Mouse (Mus musculus) midbrain, embryonic 12.5 days (tissue): ENCODE results near the gene Ankrd7. TPM values are rescaled to one million over a fixed set of nuclear protein-coding genes. Genes with fewer than 3 reads are reported as not detected.

Experiments used
- ATAC-seq: fragments of 200-750 bp; cut with Nextera tagmentation; 2 replicates; pipeline ENCODE4 v1.8.0; 2017; ENCODE audit warnings: low read depth, moderate TSS enrichment, moderate library complexity; ENCODE audit not compliant: low FRiP score
- H3K27ac ChIP-seq: fragments of 300-500 bp; sonication (generic); replicated peaks from 2 replicates; pipeline ENCODE4 v1.5.1; 2016; ENCODE audit warnings: mild to moderate bottlenecking
- H3K27me3 ChIP-seq: fragments of 300-500 bp; sonication (generic); 2 replicates; pipeline ENCODE4 v1.6.1; 2016; ENCODE audit warnings: mild to moderate bottlenecking
- H3K36me3 ChIP-seq: fragments of 300-500 bp; sonication (generic); 2 replicates; pipeline ENCODE4 v1.6.1; 2016
- H3K4me1 ChIP-seq: fragments of 300-500 bp; sonication (generic); 2 replicates; pipeline ENCODE4 v1.6.1; 2016
- H3K4me2 ChIP-seq: fragments of 300-500 bp; sonication (generic); replicated peaks from 2 replicates; pipeline ENCODE4 v1.6.1; 2016; ENCODE audit warnings: mild to moderate bottlenecking, moderate library complexity
- H3K4me3 ChIP-seq: fragments of 300-500 bp; sonication (generic); 2 replicates; pipeline ENCODE4 v1.5.1; 2016; ENCODE audit warnings: mild to moderate bottlenecking
- H3K9ac ChIP-seq: fragments of 300-500 bp; sonication (generic); replicated peaks from 2 replicates; pipeline ENCODE4 v1.6.1; 2016; ENCODE audit warnings: mild to moderate bottlenecking, moderate library complexity
- H3K9me3 ChIP-seq: fragments of 300-500 bp; sonication (generic); 2 replicates; pipeline ENCODE4 v1.6.1; 2016; ENCODE audit warnings: mild to moderate bottlenecking
- WGBS: fragments of 180-500 bp; shearing (Covaris S2); methylation state at CpG from one replicate; pipeline ENCODE4 v1.1.7; 2016; 5-methylcytosine and 5-hydroxymethylcytosine counted together
- polyA plus RNA-seq: library from polyadenylated mRNA; unstranded; fragments of >200 nt; fragmentation: Nextera tagmentation; extraction: Ambion mirVana; gene quantifications from 2 replicates; pipeline ENCODE4 v1.2.1, GENCODE M21; 2016

The Ankrd7 gene
- polyA plus RNA-seq, 1 experiment from 2014 or later, result 0.36 TPM

- no peaks in the 10 kb centered on the region for H3K36me3 ChIP-seq
- H3K4me3 ChIP-seq, result no peak overlapping the region
- no peaks in the 10 kb centered on the region for H3K4me1 ChIP-seq
- no peak for ATAC-seq
- H3K9me3 ChIP-seq, result no peaks in the 10 kb centered on the region
- H3K27me3 ChIP-seq, result no peaks in the 10 kb centered on the region
- no peak overlapping the region for H3K4me2 ChIP-seq
- H3K27ac ChIP-seq, result no peak overlapping the region
- no peak overlapping the region for H3K9ac ChIP-seq
Measured at GRCm38 (mm10) chr6:18894142-18894541, 28.0 kb downstream of the Ankrd7 start.

GRCm38 (mm10) chr6:18907173-18907572 is 41.1 kb downstream of the Ankrd7 start:
- Histone ChIP-seq H3K4me3 (no peak overlapping the region), H3K27ac (no peak overlapping the region), H3K4me2 (no peak overlapping the region), H3K9ac (no peak overlapping the region), H3K4me1 (no peaks in the 10 kb centered on the region), H3K36me3 (no peaks in the 10 kb centered on the region), H3K9me3 (no peaks in the 10 kb centered on the region), H3K27me3 (no peaks in the 10 kb centered on the region)
- WGBS, result 87% methylated on average over 2 of the region's 2 CpGs
- ATAC-seq, result no peak

- no peak overlapping the region for H3K9ac ChIP-seq
- H3K4me2 ChIP-seq, result no peak overlapping the region
- no peaks in the 10 kb centered on the region for H3K36me3 ChIP-seq
- H3K9me3 ChIP-seq, result no peaks in the 10 kb centered on the region
- 89% methylated on average over 4 of the region's 4 CpGs for WGBS
- no peak overlapping the region for H3K4me3 ChIP-seq
- no peak for ATAC-seq
- no peak overlapping the region for H3K27ac ChIP-seq
- H3K4me1 ChIP-seq, result no peaks in the 10 kb centered on the region
- H3K27me3 ChIP-seq, result no peaks in the 10 kb centered on the region
Measured at GRCm38 (mm10) chr6:18913179-18913578, 47.1 kb downstream of the Ankrd7 start.

GRCm38 (mm10) chr6:18916021-18916420 is 49.9 kb downstream of the Ankrd7 start:
- H3K4me1 ChIP-seq, result no peaks in the 10 kb centered on the region
- no peak overlapping the region for H3K4me3 ChIP-seq
- no peaks in the 10 kb centered on the region for H3K9me3 ChIP-seq
- H3K9ac ChIP-seq, result no peak overlapping the region
- H3K27me3 ChIP-seq, result no peaks in the 10 kb centered on the region
- no peak overlapping the region for H3K4me2 ChIP-seq
- ATAC-seq, result no peak
- 86% methylated on average over 4 of the region's 4 CpGs for WGBS
- H3K27ac ChIP-seq, result no peak overlapping the region
- no peaks in the 10 kb centered on the region for H3K36me3 ChIP-seq

GRCm38 (mm10) chr6:18916471-18916870 is 50.4 kb downstream of the Ankrd7 start:
- H3K9ac ChIP-seq, result no peak overlapping the region

More at GRCm38 (mm10) chr6:18916471-18916870, 50.4 kb downstream of the Ankrd7 start:
- Histone ChIP-seq H3K36me3 (no peaks in the 10 kb centered on the region), H3K4me2 (no peak overlapping the region), H3K9me3 (no peaks in the 10 kb centered on the region), H3K27me3 (no peaks in the 10 kb centered on the region), H3K4me1 (no peaks in the 10 kb centered on the region), H3K4me3 (no peak overlapping the region), H3K27ac (no peak overlapping the region)
- WGBS, result 85% methylated on average over 4 of the region's 4 CpGs
- ATAC-seq, result no peak

Other genes with a start within 250 kb of the Ankrd7 start
- gene Lsm8, start 17.7 kb upstream of the Ankrd7 start, polyA plus RNA-seq, result 186 and 190 TPM in 2 replicates